Mouse (Mus musculus) right cerebral cortex, adult 18-20 months (tissue): ENCODE measurements around the gene Fignl1.

Experiments used
- DNase-seq: peaks from one replicate; pipeline ENCODE4 v3.0.0; 2022; ENCODE audit warnings: mixed read lengths

Fignl1 gene

DNA sequence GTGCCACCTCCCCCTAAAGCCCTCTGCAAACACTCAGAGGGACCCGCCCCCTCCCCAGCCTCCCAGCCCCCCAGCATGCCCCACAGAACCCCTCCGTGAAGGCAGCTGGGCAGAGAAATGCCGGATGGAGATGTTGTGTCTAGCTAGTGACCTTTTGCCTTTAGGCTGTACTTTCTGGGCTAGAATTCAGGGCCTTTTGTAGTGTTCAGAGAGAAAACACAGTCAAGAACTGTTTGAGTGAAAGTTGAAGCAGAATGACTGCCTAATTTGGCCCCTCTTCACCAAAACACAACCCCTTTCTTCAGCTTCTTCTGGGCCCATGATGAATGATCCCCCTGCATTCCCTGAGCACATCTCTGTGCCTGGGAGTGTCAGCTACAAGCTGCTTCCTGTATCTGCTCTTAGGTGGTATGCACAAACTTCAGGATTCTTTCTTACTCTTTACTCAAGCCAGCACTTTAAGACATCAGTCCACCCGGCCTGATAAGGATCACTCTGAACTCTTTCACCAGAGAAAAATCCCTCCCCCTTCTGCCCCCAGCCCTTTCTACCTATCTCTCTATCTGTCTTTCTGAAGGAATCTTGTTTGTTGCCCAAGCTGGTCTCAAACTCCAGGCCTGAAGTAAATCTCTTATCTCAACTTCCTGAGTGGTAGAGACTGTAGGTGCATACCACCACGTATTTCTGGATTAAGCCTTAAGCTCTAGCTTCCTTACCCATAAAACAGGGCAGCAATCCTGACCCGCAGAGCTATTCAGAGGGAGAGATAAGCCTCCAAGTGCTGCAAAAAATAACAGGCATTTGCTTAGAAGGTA lies 23.4 kb upstream of the Fignl1 start:
- DNase-seq: no peak

- DNase-seq: no peak
Measured at GRCm38 (mm10) chr11:11831526-11831925, 22.8 kb upstream of the Fignl1 start.

GRCm38 (mm10) chr11:11830884-11831495 lies 22.2 kb upstream of the Fignl1 start:
- DNase-seq: no peak

- DNase-seq: no peak
Measured at GRCm38 (mm10) chr11:11829161-11830000, 20.6 kb upstream of the Fignl1 start.

- DNase-seq: no peak
Measured at GRCm38 (mm10) chr11:11828761-11829160, 20.0 kb upstream of the Fignl1 start.

GRCm38 (mm10) chr11:11828251-11828650 lies 19.5 kb upstream of the Fignl1 start:
- no peak for DNase-seq

DNA sequence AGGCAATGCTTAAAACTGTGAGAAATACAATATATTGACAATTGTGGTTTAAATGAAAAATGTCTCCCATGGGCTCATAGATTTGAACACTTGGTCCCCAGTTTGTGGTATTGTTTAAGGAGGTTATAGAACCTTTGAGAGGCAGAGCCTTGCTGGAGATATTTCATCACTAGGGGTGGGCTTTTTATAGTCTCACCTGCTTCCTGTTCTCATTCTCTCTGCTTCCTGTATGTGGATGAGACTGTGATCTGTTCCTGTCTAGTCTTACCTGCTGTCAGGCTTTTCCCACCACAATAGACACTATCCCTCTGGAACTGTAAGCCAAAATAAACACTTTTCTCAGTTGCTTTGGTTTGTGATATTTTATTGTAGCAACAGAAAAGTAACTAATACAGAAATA lies 17.7 kb upstream of the Fignl1 start:
- no peak for DNase-seq

DNA sequence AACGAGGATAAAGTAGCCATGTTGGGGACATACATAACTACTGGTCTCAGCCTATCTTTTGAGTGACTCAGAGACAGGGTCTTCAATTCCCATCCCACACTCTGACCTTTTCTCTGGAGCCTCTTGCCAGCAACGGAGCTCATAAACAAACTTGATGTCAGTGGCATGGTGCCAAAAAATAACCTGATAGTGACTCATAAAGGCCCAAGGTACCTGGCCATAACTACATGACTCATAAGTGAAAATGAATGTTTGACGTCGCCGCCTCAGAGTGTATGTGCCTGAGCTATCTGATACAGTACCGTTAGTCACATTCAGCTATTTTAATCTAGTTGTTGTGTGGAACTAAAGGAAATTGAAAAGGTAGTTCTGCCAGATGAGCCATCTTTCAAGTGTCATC lies 16.9 kb upstream of the Fignl1 start:
- DNase-seq: no peak

- DNase-seq: no peak
Measured at GRCm38 (mm10) chr11:11824970-11825635, 16.3 kb upstream of the Fignl1 start.

DNA sequence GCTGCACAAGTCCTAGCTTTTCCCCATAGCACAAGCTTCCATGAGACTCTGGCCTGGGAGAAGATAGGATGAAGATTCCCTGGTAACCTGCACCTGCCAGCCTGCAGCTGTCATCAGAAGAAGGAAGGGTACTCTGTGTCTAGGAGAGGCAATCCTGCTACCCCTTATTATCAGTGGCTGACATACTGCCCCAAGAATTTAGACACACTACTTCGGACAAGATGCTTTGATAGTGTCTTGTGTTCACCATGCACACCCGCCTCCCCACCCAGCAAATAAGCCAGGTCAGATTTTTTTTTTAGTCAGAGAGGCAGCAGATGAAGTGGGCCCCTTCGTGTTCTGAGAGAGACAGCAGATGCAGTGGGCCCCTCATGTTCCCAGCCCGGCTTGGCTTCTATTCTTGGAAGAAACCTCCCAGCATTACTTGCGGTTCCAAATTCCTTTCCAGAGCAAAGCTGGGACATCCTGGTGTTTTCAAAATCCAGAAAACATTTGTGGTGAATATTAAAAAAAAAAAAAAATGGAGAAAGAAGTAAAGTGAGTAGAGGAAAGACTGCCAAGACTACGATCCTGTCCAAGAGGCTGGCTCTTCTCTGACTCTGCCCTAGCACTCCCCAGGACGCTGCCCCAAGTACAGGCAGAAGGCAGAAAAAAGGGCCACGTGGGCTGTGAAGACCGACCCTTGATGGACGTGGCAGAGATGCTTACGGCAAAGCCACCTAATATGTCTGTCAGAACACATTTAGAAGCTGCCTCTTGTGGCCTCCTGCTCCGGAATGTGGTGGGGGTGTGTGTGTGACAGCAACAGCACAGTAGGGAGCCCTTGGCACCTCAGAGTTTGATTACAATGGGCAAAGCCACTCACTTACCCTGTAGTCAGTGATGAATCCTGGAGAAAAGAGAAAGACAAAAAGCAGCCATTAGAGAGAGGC lies 15.5 kb upstream of the Fignl1 start:
- DNase-seq: no peak

DNA sequence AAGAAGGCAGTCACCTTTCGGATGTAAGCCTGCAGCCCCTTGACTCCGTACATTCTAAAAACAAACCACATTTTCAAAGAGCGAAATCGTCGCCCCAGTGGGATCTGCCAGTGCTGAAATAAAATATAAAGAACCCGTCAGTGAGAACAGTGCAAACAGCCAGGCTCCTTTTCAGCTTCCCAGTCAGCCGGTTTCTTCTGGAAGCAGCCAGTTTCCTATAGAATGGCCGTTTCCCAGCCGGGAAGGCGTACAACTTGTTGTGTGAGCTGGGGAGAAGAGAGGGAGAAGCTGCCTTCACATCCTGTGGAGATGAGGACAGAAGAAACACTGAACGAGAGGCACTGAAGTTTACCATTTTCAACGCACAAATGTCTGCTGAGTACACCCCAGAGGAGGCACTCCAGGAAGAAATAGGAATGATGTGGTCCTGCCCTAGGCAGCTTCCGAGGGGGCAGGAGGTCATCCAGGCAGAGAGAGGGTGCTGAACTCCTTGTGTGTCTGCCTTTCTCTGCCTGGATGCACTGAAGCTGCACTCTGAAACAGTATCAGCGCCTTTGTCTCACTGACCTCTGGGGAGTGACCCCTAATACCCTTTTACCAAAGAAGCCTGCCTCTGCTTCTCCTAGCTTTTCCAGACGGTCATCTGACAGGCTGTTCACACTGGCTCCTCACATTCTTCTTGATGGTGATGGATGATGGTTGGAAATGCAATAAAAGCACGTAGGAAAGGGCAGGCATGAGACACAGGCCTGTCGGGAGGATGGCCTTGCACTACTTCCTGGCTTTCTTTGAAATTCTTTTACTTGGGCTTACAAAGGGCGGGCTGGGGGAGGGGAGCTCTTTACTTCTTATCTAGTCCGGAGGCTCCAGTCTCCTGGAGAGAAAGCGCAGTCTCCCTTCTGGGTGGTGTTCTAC lies 13.7 kb upstream of the Fignl1 start:
- DNase-seq: no peak

GRCm38 (mm10) chr11:11821387-11821975 lies 12.7 kb upstream of the Fignl1 start:
- no peak for DNase-seq

- no peak for DNase-seq
Measured at GRCm38 (mm10) chr11:11820737-11821136, 12.0 kb upstream of the Fignl1 start.

DNA sequence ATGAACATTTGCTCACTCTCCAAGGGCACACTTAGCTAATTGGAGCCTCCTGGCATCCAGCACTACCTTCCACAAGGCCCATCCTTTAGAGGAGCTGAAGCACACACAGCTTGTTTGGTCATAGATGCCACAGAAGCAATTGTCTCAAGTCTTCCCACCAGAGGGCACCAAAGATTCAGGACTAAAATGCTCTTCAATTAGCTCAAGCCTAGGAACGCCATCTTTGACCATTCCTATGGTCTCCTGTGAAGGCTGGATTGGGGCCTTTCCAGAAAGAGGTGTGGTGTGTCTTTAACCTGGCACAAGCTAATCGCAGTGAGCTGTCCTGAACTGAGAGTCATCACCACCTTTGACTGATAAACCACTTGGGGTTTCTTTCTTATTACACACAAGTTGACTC lies 11.5 kb upstream of the Fignl1 start:
- DNase-seq: peak; percentile 81

- DNase-seq: no peak
Measured at GRCm38 (mm10) chr11:11819206-11819605, 10.4 kb upstream of the Fignl1 start.

DNA sequence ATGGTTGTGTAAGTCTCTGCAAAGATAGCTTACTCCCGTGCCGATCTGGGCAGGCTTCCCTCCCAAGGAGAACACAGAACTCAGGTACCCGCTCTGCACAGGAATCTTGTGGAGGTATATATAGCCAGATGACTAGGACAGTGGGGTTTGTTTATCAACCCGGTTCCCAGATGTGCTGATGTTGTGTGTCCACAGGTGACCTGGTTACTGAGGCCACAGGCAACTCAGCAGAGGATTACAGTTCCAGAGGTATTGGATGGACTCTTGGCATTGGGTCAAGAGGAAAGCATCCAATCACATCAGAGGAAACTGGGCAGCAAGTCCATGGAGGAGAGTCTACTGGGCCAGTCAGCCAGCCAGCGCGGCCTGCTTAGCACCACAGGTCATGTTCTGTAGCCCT lies 10.0 kb upstream of the Fignl1 start:
- DNase-seq: no peak

DNA sequence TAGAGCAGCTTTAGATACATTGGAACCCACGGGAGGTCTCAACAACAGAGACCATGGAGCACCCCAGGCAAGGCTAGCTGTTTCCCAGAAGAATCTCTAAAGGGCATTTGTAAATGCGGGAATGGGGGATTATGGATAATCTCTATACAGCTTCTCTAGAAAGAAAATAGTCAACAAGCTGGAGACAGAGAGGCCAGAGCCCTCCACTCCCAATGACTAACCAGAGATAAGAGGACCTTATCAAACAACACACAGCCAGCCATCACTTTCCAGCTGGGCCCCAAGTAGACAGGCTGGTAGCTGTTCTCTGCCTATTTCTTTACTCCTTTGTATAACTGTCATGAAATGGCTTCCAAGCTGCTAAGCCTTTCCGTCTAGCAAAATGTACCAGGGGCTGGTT lies 7.0 kb upstream of the Fignl1 start:
- DNase-seq: no peak

DNA sequence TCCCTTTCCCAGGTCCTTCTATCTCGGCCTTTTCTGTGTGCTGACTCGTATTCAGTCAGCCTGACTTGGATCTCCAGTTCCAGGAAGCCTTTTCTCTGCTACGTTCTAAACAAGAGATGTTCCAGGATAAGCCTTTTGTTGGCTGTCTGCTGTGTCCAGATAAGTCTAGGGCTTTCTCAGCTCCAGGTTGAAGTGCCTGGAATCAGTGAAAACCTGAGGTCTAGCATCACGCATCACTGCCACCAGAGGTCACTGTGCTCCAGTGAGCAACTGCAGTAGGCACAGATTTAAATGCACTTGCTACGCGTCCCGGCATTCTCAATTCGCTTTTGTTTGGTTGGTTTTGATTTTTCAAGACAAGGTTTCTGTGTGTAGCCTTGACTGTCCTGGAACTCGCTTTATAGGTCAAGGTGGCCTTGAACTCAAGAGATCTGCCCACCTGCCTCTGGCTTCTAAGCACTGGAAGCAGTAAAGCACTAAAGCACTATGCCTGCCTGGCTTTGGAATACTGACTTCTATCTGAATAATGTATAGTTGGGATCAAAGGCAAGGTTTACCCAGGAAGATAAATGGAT lies 3.2 kb upstream of the Fignl1 start:
- DNase-seq: peak; percentile 76

DNA sequence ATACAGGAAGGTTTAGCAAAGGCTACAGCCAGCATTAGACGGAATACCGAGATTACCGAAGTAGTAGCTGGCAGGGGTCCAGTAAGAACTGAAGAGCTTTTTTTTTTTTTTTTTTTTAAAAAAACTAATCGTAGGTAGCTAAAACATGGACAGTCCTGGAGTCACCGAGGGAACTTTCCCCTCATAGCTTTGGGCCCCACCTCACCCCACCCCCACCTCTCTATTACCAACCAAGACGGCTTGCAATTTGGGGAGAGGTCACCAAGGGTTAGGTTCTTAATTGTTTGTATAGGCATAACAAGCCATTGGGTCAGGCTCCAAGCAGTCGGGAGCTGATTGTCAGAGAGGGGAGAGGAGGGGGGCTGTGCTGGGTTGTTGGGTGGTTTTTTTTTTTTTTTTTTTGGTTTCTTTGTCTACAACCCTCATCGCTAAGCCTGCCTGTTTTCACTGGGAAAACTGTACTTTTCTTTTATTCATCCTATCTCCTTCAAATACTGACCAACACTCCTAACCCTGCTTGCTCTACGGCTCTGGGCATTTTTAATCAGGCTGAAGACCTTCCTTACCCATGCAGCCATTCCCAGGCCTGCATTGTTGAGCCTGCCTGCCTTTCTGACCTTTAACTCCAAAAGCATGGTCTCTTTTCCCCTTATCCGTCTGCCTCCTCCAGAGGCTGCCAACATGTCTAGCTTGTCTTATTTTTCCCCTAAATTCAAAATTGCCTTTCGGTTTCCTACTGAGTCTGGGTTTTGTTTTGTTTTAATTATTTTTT lies 828 bp upstream of the Fignl1 start:
- no peak for DNase-seq
